Mouse (Mus musculus) c-Kit-positive CD71-positive TER-119-negative erythroid progenitor cells, embryonic 14.5 days (primary cell): ENCODE measurements at regions not wholly inside any gene's neighbourhood (a gene's known extent, or its start where the extent isn't known, plus 50 kb on each side); places are given as distances from the start of the nearest gene placed in this dataset.

Experiments used
- DNase-seq: peaks from one replicate; pipeline ENCODE4 v3.0.0-alpha.2; 2013; ENCODE audit warnings: low read depth

DNA sequence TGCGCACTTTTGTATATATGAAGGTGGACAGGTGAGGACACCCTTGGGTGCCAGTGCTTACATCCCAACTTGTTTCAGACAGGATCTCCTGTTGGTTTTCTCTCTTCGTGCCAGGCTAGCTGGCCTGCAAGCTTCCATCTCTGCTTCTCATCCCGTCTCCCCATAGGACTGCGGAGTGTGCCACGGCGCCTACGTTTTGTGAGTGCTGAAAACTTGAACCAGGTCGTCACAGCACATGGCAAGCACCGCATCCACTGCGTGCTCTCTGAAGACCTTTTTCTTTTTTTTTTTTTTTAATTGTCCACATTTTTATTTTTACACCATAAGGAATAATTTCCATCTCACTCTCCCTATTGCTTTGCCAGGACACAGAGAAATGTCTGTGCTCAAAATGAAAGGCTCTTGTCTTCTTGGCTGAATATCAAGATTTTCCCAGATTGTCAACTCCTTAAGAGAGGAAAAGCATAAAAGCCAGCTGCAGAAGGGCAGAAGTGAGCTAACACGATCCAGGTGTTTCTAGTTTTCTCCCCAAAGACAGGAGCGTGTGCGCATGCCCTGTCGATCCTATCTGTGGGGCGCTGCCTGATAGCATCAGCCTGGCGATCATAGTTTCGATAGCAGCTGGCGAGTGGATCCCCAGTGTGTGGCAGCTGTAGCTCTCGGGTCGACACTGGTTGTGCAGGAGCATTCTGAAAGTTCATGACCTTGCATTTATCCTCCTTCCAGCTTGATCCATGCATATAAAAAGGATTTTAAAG, 326.4 kb upstream of the Ddhd1 start:
- DNase-seq = no peak

GRCm38 (mm10) chr14:45992041-45992869, 334.3 kb upstream of the Ddhd1 start:
- no peak for DNase-seq

DNA sequence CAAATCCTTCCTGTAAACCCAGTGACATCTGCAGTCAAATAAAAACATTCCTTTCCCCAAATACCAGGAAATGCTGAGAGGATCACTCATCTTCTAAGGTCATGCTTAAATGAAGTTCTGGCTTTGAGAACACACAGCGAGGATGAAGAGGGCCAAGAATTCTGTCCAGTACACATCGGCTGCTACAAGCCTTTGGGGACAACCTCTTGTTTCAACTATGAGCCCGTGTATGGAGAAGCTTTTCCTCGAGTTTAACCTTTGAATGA, 334.9 kb upstream of the Ddhd1 start:
- DNase-seq = no peak

- no peak for DNase-seq
Measured at GRCm38 (mm10) chr14:45993669-45994068, 335.7 kb upstream of the Ddhd1 start.

DNA sequence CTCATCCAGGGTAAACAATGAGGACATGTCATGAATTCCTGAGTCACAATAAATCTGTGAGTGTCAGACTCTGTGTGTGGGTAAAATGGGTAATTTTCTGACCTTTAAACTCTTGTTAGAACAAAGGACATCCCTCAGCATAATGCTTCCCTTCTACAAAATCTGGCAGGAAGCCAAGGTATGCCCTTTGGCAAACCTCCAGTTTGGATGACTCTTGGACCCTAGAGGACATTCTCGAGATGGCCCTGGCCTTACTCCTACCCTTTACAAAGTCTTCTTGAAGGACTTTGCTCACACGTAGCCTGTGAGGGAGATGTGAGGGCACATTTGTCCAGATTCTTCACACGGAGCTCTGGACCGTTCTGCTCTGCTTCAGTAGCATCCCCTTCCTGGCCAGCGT, 338.8 kb upstream of the Ddhd1 start:
- DNase-seq = no peak

DNA sequence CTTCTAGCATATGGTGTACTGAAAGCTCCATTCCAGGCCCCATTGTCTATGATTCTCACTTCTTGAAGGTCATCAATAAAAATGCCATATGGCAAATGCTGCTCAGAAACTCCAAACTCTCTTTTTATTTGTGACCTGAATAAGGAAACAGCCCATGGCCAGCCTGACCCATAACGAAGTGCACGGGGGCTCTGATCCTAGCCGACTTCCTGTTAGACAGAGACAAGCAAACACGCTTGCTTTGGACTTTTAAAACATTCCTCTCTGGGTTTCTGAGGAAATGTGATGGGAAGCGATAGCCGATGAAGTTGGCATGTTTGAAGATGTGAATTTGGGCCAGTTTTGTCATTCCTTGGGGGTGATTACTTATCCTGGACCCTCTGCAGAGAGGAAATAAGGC, 346.1 kb upstream of the Ddhd1 start:
- no peak for DNase-seq

DNA sequence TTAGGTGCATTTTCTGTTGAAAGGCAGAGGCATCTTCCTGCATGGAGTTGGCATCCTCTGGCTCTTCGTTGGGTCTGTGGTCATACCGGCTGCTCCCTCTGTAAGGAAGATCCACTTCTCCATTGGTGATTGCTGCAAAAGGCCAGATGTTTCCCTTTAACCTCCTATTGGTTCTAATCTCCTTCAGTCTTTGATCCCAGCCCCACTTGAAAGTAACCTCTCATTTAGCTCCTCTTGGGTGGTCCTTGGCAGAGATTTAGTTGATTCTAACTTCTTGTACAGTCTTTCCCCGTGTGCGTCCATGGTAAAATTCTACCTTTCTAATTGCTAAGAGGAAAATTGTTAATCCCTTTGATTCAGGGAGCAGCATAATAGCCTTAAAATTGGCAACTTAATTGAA, 347.4 kb upstream of the Ddhd1 start:
- DNase-seq = no peak

GRCm38 (mm10) chr14:46013232-46013631, 355.3 kb upstream of the Ddhd1 start:
- DNase-seq = no peak

DNA sequence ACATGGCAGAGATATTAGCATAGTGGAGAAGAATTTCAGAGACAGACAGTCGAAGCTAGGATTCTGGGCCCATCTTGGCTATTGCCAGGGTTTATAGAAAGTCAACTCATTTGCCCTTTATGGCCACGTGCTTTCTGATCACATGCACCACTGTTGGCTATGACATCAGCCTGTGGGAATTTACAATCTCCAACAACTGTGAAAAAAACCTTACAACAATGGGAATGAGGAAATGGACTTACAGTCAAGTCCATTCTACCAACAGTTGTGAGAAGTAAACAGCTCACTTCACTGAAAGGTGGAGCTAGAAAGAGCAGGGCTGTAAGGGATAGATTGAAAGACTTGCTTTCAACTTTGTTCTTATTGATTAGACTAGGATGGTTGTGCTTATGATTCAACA, 356.1 kb upstream of the Ddhd1 start:
- DNase-seq = no peak

DNA sequence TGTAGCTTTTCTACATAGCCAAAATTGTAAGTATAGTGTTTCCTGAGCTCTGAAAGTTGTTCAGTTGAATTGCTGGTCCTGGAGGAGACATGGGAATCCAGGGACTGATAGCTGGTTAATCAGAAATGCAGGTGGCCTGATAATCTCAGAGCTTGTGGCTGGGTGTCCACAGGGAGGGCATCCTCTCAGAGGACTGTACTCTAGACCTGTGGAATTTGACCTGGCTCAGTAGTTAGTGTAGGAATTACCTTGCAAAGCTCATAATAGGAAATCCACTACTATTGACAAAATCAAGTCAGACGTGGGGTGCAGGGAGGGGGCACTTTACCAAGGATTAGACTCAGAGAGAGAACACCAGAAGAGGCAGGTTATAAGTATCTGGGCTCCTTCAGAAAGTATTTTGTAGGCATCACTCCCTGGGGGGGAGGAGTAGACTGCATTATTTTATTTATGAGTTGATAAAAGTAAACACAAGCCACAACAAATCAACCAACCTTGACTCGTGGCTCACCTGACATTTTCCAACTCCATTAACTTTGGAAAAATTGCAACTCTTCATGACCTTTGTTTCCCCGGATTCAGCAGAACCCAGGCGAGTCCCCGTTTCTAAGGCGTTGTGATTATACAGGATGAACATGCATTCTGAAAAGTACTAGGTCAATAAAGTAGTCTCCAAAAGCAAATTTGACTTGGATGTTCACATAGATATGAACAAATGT, 357.9 kb upstream of the Ddhd1 start:
- no peak for DNase-seq

GRCm38 (mm10) chr14:46016701-46017106, 358.8 kb upstream of the Ddhd1 start:
- no peak for DNase-seq

GRCm38 (mm10) chr14:46017286-46017685, 359.3 kb upstream of the Ddhd1 start:
- no peak for DNase-seq

GRCm38 (mm10) chr14:46017976-46018375, 360.0 kb upstream of the Ddhd1 start:
- DNase-seq = no peak

DNA sequence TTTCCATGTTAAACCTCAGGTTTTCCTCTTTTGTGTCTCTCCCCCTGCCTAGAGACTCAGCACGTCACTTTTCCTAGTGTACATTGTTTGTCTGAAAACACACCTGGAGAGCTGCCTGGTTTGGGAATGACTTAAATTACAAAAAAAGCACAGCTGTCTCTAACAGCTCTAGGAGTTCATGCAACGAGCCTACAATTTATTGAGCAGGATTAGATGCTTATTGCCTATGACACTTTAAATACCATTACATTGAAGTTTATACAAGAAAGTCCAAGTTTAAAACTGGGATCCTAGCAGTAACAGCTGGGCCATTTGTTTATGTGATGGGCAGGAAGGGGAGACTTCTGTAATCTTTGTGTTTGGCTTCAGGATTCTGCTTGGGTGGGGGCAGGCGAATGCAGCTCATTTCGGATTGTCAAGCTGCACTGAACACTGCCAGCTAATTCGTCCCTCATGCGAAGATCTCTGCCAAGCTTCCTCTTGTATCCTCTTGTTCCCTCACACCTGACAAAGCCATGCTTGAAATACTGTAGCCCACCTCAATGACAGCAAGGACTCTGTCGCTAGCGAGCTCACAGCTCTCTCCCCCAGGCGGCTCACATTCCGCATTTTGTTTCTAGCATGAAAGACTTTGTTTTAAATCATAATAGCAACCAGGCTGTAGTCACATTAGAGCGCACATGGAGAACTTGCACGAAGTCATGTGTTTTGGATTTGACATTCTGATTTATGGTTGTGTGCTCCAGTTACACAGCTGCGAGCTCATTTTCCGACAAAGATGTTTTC, 359.8 kb upstream of the Gm15217 start:
- no peak for DNase-seq

DNA sequence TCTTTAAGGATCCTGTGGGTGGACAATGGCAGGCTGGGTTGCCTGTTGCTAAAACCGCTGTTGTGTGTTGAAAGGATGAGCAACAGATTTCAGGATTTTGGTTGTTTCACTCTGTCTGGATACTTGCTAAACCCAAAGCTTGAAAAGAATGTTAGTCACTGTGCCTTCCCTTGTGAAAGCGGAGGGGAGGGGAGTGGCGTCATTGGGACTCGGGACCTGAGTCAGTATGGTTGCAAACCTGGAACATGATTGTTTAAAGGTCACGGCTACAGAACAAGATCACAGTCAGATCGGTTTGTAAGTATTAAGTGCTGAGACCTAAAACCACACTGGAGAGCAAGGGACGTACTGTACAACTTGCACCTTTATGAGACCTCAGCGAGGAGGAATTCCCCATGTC, 344.9 kb upstream of the Gm15217 start:
- no peak for DNase-seq

- DNase-seq = no peak
Measured at GRCm38 (mm10) chr14:46060622-46061381, 318.4 kb upstream of the Gm15217 start.

DNA sequence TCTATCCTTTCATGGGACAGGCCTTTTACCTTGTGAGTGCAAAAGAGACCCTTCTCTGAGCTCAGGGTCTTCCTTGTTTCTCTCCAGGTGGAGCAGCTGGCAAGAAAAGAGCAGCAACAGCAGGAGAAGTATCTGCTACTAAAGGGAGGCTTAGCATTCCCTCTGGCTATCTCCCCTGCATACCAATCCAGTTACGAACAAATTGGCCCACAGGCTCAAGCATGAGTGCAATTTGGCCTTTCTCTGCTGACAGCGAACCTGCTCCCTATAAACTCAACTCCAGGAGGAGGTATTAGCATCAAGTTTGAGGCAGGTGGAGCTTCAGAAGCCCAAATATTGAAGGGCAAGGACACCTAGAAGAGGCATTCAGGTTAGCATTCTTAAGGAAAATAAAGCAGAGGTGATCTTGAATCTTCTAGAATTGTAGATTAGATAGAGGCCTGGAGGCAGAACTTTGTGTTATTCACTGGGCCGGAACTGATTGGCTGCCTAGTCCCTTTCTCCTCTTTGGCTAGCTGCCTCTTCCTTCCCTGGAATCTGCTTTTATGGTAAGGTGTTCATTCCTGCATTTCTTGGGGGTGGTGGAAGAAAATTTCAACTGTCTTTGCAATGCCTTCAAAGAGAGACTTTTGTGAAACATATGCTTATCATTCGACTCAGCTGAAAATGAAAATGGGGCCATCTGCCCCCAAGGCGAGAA, 312.0 kb upstream of the Gm15217 start:
- DNase-seq = no peak

DNA sequence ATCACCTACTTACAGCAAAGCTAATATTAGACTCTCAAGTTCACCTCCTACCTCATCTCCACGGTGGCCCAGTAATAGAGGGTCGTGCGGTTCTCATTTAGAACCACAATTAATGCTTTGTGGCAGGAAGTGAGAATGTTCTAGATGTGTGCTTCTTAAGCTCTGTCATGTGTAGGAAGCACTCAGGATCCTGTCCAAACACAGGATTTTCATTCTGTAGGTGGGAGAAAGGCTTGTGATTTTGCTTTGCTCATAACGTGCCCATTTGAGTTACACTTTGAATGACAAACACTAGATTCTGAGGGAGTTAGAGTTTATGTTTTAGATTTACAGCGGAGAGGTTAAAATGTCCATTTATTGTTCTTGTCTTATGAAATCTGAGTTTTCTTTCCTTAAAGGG, 308.0 kb upstream of the Gm15217 start:
- DNase-seq = no peak

DNA sequence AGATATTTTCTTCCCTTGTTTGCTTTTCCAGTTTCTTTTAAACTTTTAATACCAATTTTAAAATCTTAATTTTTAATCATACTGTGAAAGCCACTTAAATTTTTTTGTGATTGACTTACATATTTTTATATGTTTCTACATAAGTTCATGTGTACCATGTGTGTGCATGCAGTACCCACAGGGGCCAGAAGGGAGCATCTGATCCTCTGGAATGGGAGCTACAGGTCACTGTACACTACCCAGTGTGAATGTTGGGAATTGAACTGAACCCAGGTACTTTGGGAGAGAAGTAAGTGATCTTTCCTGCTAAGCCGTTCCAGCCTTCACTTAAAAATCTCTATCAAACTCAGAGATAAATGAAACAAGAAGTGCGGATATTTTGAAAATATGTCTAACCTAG, 302.5 kb upstream of the Gm15217 start:
- no peak for DNase-seq

- DNase-seq = no peak
Measured at GRCm38 (mm10) chr14:46077406-46078131, 301.6 kb upstream of the Gm15217 start.
